Mouse (Mus musculus): ENCODE data around the gene Ctsm. TPM values are rescaled to one million over a fixed set of nuclear protein-coding genes. Genes with fewer than 3 reads are reported as not detected.
"Not testable (repeated sequence)": the region's sequence is repeated elsewhere in the genome, so short reads cannot be mapped to it uniquely, and the experiment has no call there.

Gene Ctsm
- polyA plus RNA-seq (2016; fragmentation: Nextera tagmentation; extraction: Ambion mirVana) = not detected in 2 replicates

- Histone ChIP-seq H3K27me3 (no peaks in the 10 kb centered on the region), H3K27ac (no peak within 1 kb of the TSS), H3K4me1 (no peaks in the 10 kb centered on the region), H3K36me3 (replicated peaks) (no peaks in the 10 kb centered on the region), H3K9me3 (peaks cover 37% of the 10 kb centered on the region), H3K4me3 (replicated peaks) (no peak within 1 kb of the TSS), H3K4me2 (no peak within 1 kb of the TSS), H3K9ac (no peak within 1 kb of the TSS)
- no peak for ATAC-seq (ENCODE audit: low FRiP score)
- 71% methylated on average over 4 of the region's 4 CpGs for WGBS
These were observed at the start of gene Ctsm for GRCm38 (mm10) chr13:61541631-61542030. TSS of gene Ctsm (minus strand) at chr13:61541839.

GRCm38 (mm10) chr13:61570027-61570426 is 28.4 kb upstream of the Ctsm start, which contains the start of gene Cts3:
TSS of gene Cts3 (minus strand) at chr13:61570127.
- H3K9me3 ChIP-seq = peaks cover 32% of the 10 kb centered on the region; the same call in 1 of the 2 replicates
- H3K4me1 ChIP-seq = no peaks in the 10 kb centered on the region

GRCm38 (mm10) chr13:61568074-61568473 is 26.4 kb upstream of the Ctsm start, which contains the start of gene Gm49352:
TSS of gene Gm49352 (minus strand) at chr13:61568174.
- 32% methylated on average over 1 of the region's 1 CpGs for WGBS
- H3K27me3 ChIP-seq; H3K27ac ChIP-seq; ATAC-seq (ENCODE audit: low FRiP score); H3K36me3 ChIP-seq (replicated peaks); H3K9ac ChIP-seq; H3K4me3 ChIP-seq (replicated peaks); H3K4me1 ChIP-seq; H3K4me2 ChIP-seq: not testable (repeated sequence)
- H3K9me3 ChIP-seq = peaks cover 25% of the 10 kb centered on the region

More at GRCm38 (mm10) chr13:61570027-61570426, 28.4 kb upstream of the Ctsm start, which contains the start of gene Cts3:
- ATAC-seq (ENCODE audit: low FRiP score) = no peak
- Histone ChIP-seq H3K27me3 (no peaks in the 10 kb centered on the region), H3K9ac (no peak within 1 kb of the TSS), H3K36me3 (replicated peaks) (no peaks in the 10 kb centered on the region), H3K4me2 (no peak within 1 kb of the TSS), H3K4me3 (replicated peaks) (no peak within 1 kb of the TSS), H3K27ac (no peak within 1 kb of the TSS)

Other genes starting within 250 kb of the Ctsm start
- not detected in 2 replicates for gene Cts7, start 183.6 kb downstream of the Ctsm start, polyA plus RNA-seq (2016; fragmentation: Nextera tagmentation; extraction: Ambion mirVana)
- gene Gm49352, start 26.3 kb upstream of the Ctsm start, polyA plus RNA-seq (2016; fragmentation: Nextera tagmentation; extraction: Ambion mirVana) = not detected in 2 replicates
- gene Cts3, start 28.3 kb upstream of the Ctsm start, polyA plus RNA-seq (2016; fragmentation: Nextera tagmentation; extraction: Ambion mirVana) = not detected in 2 replicates

All from forebrain, embryonic 12.5 days (tissue).